ENCODE assay signal across 7 mouse cellular contexts in the genomic region with DNA sequence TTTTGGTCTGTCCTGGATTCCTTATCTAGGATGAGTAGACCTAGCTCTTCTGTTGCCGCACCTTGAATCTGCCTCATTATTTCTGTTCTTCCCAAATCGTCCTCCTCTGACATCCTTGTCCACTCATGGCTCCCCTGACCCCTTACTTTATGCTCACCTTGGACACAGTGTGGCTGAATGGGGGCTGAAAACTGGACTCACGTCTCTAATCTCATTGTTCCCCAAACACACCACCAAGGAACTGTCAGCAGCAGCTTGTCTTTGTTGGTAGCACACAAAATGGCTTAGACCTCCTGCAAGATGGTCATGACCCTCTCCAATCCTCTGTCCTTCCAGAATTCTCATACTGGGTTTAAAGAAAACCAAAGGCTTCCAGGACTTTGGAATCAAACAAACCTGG. TPM values are rescaled to one million over a fixed set of nuclear protein-coding genes. Genes with fewer than 3 reads are reported as not detected.
DNase-seq lines count a peak whose midpoint lies in the region; ATAC-seq and TF ChIP-seq lines count a peak whose summit lies in the region.

No protein-coding gene starts in this region.

- peaks cover 23% of the 10 kb centered on the region for H3K4me1 ChIP-seq in liver, adult 2 months (ENCODE audit: control insufficient read depth, insufficient read depth, low read length)
- peaks cover 21% of the 10 kb centered on the region for H3K4me1 ChIP-seq in forebrain, postnatal 0 days (ENCODE audit: insufficient read depth)
- peaks cover 33% of the 10 kb centered on the region for H3K4me1 ChIP-seq in limb, embryonic 15.5 days
- H3K4me1 ChIP-seq in stomach, embryonic 14.5 days (ENCODE audit: control insufficient read depth, insufficient read depth, low read length) = peaks cover 17% of the 10 kb centered on the region

- TF ChIP-seq POLR2A in liver, adult 2 months (IDR thresholded peaks at IDR 0.05; ENCODE audit: extremely low read depth, insufficient read depth, low read length) = no peak

- H3K36me3 ChIP-seq in liver, adult 2 months (ENCODE audit: control insufficient read depth, insufficient read depth, low read length) = no peaks in the 10 kb centered on the region
- H3K36me3 ChIP-seq in forebrain, postnatal 0 days (ENCODE audit: insufficient read depth) = no peaks in the 10 kb centered on the region
- H3K36me3 ChIP-seq in limb, embryonic 15.5 days = no peaks in the 10 kb centered on the region
- H3K36me3 ChIP-seq in stomach, embryonic 14.5 days (ENCODE audit: control insufficient read depth, insufficient read depth, low read length) = no peaks in the 10 kb centered on the region

- no peak for TF ChIP-seq CTCF in liver, adult 2 months (IDR thresholded peaks at IDR 0.05; ENCODE audit: low read depth, low read length)
- no peak for TF ChIP-seq CTCF in forebrain, postnatal 0 days (IDR thresholded peaks at IDR 0.05; ENCODE audit: low read depth)

- no peak overlapping the region for H3K4me3 ChIP-seq in liver, adult 2 months (ENCODE audit: insufficient read depth, low read depth, low read length)
- no peak overlapping the region for H3K4me3 ChIP-seq in forebrain, postnatal 0 days (ENCODE audit: low read depth, low read length)
- H3K4me3 ChIP-seq in limb, embryonic 15.5 days = no peak overlapping the region
- no peak overlapping the region for H3K4me3 ChIP-seq in stomach, embryonic 14.5 days (ENCODE audit: low read depth, low read length)

- H3K27ac ChIP-seq in liver, adult 2 months (replicated peaks; ENCODE audit: insufficient read depth, low read depth, low read length) = peak overlapping the region; percentile 96
- H3K27ac ChIP-seq in forebrain, postnatal 0 days (ENCODE audit: low read depth, low read length) = peak overlapping the region; percentile 94
- peak overlapping the region; percentile 95 for H3K27ac ChIP-seq in limb, embryonic 15.5 days
- peak overlapping the region; percentile 85 for H3K27ac ChIP-seq in stomach, embryonic 14.5 days (ENCODE audit: low read length)

- no peak overlapping the region; the same call in 1 of the 2 replicates for H3K9ac ChIP-seq in liver, adult 2 months (ENCODE audit: low read depth, low read length)
- H3K9ac ChIP-seq in forebrain, postnatal 0 days = no peak overlapping the region
- no peak overlapping the region for H3K9ac ChIP-seq in limb, embryonic 15.5 days
- H3K9ac ChIP-seq in stomach, embryonic 14.5 days (replicated peaks; ENCODE audit: low read depth, low read length) = no peak overlapping the region

- no peaks in the 10 kb centered on the region for H3K27me3 ChIP-seq in liver, adult 2 months (ENCODE audit: control insufficient read depth, insufficient read depth, low read length)
- H3K27me3 ChIP-seq in forebrain, postnatal 0 days (ENCODE audit: insufficient read depth, low read length) = no peaks in the 10 kb centered on the region
- H3K27me3 ChIP-seq in limb, embryonic 15.5 days = no peaks in the 10 kb centered on the region
- H3K27me3 ChIP-seq in stomach, embryonic 14.5 days (ENCODE audit: control insufficient read depth, insufficient read depth, low read length) = no peaks in the 10 kb centered on the region

- no peak for DNase-seq in liver, adult 2 months (ENCODE audit: extremely low read depth, low read depth, low spot score)
- no peak for DNase-seq in liver
- DNase-seq in forebrain, postnatal 0 days = no peak
- DNase-seq in layer of hippocampus, adult 18-20 months (ENCODE audit: low spot score in 2 of 2) = no peak
- DNase-seq in right cerebral cortex, adult 2 months (ENCODE audit: low spot score in 2 of 2) = no peak

- H3K79me2 ChIP-seq in liver, adult 2 months (ENCODE audit: control insufficient read depth, insufficient read depth, low read length) = no peaks in the 10 kb centered on the region

- WGBS in liver, adult 2 months = 85% methylated on average over 3 of the region's 3 CpGs
- WGBS in forebrain, postnatal 0 days = 83% methylated on average over 3 of the region's 3 CpGs
- 85% methylated on average over 3 of the region's 3 CpGs for WGBS in limb, embryonic 15.5 days
- 80% methylated on average over 3 of the region's 3 CpGs for WGBS in stomach, embryonic 14.5 days

- H3K9me3 ChIP-seq in forebrain, postnatal 0 days (ENCODE audit: low read length) = no peaks in the 10 kb centered on the region
- no peaks in the 10 kb centered on the region for H3K9me3 ChIP-seq in limb, embryonic 15.5 days
- no peaks in the 10 kb centered on the region for H3K9me3 ChIP-seq in stomach, embryonic 14.5 days (ENCODE audit: control insufficient read depth, low read depth, low read length)

- H3K4me2 ChIP-seq in forebrain, postnatal 0 days (ENCODE audit: low read depth) = no peak overlapping the region
- no peak overlapping the region for H3K4me2 ChIP-seq in limb, embryonic 15.5 days
- H3K4me2 ChIP-seq in stomach, embryonic 14.5 days (replicated peaks; ENCODE audit: low read depth, low read length) = no peak overlapping the region

- ATAC-seq in forebrain, postnatal 0 days = no peak
- no peak for ATAC-seq in limb, embryonic 15.5 days (ENCODE audit: insufficient number of reproducible peaks, low FRiP score, low TSS enrichment, low read depth)
- ATAC-seq in stomach, embryonic 14.5 days (ENCODE audit: insufficient number of reproducible peaks, insufficient read depth, low FRiP score, low read depth) = no peak

RNA-seq across cellular contexts. Expression of gene Chd4, which starts 7.8 kb away (rescaled TPM):
- 30.0 and 30.5 TPM in 2 replicates for total RNA-seq in liver, adult 2 months (2014; rRNA removed)
- polyA plus RNA-seq in liver, adult 2 months (2012; rRNA removed) = 14.0 and 14.4 TPM in 2 replicates
- total RNA-seq in forebrain, postnatal 0 days (2014; rRNA removed) = 121 and 141 TPM in 2 replicates
- 53.3 and 72.6 TPM in 2 replicates for polyA plus RNA-seq in forebrain, postnatal 0 days (2015; fragmentation: Nextera tagmentation; extraction: Ambion mirVana)
- polyA plus RNA-seq in limb, embryonic 15.5 days (2015; fragmentation: Nextera tagmentation; extraction: Ambion mirVana) = 66.7 TPM in 2 replicates
- 70.9 and 78.7 TPM in 2 replicates for polyA plus RNA-seq in stomach, embryonic 14.5 days (2014; fragmentation: Nextera tagmentation; extraction: Ambion mirVana)
- 100 to 1,000 TPM; 153 to 176 TPM for total RNA-seq in layer of hippocampus, adult 18-20 months (2021)

RNA-seq across cellular contexts. Expression of gene Lpar5, which starts 20.2 kb away (rescaled TPM):
- 0.27 TPM in 1 of 2 replicates, not detected in the other for total RNA-seq in liver, adult 2 months (2014; rRNA removed)
- 0.42 and 1.2 TPM in 2 replicates for polyA plus RNA-seq in liver, adult 2 months (2012; rRNA removed)
- total RNA-seq in forebrain, postnatal 0 days (2014; rRNA removed) = 0.38 and 0.71 TPM in 2 replicates
- polyA plus RNA-seq in forebrain, postnatal 0 days (2015; fragmentation: Nextera tagmentation; extraction: Ambion mirVana) = 0.59 and 0.61 TPM in 2 replicates
- polyA plus RNA-seq in limb, embryonic 15.5 days (2015; fragmentation: Nextera tagmentation; extraction: Ambion mirVana) = 6.5 and 6.6 TPM in 2 replicates
- polyA plus RNA-seq in stomach, embryonic 14.5 days (2014; fragmentation: Nextera tagmentation; extraction: Ambion mirVana) = 1.2 and 2.1 TPM in 2 replicates
- under 1 TPM; 0.56 to 0.87 TPM for total RNA-seq in layer of hippocampus, adult 18-20 months (2021)

RNA-seq across cellular contexts. Expression of gene Acrbp, which starts 38.4 kb away (rescaled TPM):
- 3.2 and 4.1 TPM in 2 replicates for total RNA-seq in liver, adult 2 months (2014; rRNA removed)
- 6.6 and 7.8 TPM in 2 replicates for polyA plus RNA-seq in liver, adult 2 months (2012; rRNA removed)
- total RNA-seq in forebrain, postnatal 0 days (2014; rRNA removed) = 11.3 and 12.2 TPM in 2 replicates
- polyA plus RNA-seq in forebrain, postnatal 0 days (2015; fragmentation: Nextera tagmentation; extraction: Ambion mirVana) = 11.4 and 13.8 TPM in 2 replicates
- 9.9 and 12.4 TPM in 2 replicates for polyA plus RNA-seq in limb, embryonic 15.5 days (2015; fragmentation: Nextera tagmentation; extraction: Ambion mirVana)
- 15.8 and 18.6 TPM in 2 replicates for polyA plus RNA-seq in stomach, embryonic 14.5 days (2014; fragmentation: Nextera tagmentation; extraction: Ambion mirVana)
- total RNA-seq in layer of hippocampus, adult 18-20 months (2021) = 10 to 100 TPM; 15.7 to 17.7 TPM

RNA-seq across cellular contexts. Expression of gene Nop2, which starts 43.8 kb away (rescaled TPM):
- total RNA-seq in liver, adult 2 months (2014; rRNA removed) = 8.2 and 9.7 TPM in 2 replicates
- polyA plus RNA-seq in liver, adult 2 months (2012; rRNA removed) = 7.7 and 11.0 TPM in 2 replicates
- total RNA-seq in forebrain, postnatal 0 days (2014; rRNA removed) = 47.2 and 56.0 TPM in 2 replicates
- polyA plus RNA-seq in forebrain, postnatal 0 days (2015; fragmentation: Nextera tagmentation; extraction: Ambion mirVana) = 39.6 and 43.5 TPM in 2 replicates
- polyA plus RNA-seq in limb, embryonic 15.5 days (2015; fragmentation: Nextera tagmentation; extraction: Ambion mirVana) = 54.4 and 58.0 TPM in 2 replicates
- 52.3 and 55.4 TPM in 2 replicates for polyA plus RNA-seq in stomach, embryonic 14.5 days (2014; fragmentation: Nextera tagmentation; extraction: Ambion mirVana)
- 10 to 100 TPM; 31.3 to 32.4 TPM for total RNA-seq in layer of hippocampus, adult 18-20 months (2021)

RNA-seq across cellular contexts. Expression of gene Ing4, which starts 48.4 kb away (rescaled TPM):
- 15.8 and 16.3 TPM in 2 replicates for total RNA-seq in liver, adult 2 months (2014; rRNA removed)
- polyA plus RNA-seq in liver, adult 2 months (2012; rRNA removed) = 23.2 and 27.0 TPM in 2 replicates
- 83.4 and 103 TPM in 2 replicates for total RNA-seq in forebrain, postnatal 0 days (2014; rRNA removed)
- 102 and 111 TPM in 2 replicates for polyA plus RNA-seq in forebrain, postnatal 0 days (2015; fragmentation: Nextera tagmentation; extraction: Ambion mirVana)
- 141 and 146 TPM in 2 replicates for polyA plus RNA-seq in limb, embryonic 15.5 days (2015; fragmentation: Nextera tagmentation; extraction: Ambion mirVana)
- 118 and 119 TPM in 2 replicates for polyA plus RNA-seq in stomach, embryonic 14.5 days (2014; fragmentation: Nextera tagmentation; extraction: Ambion mirVana)
- 10 to 100 TPM; 54.1 to 54.6 TPM for total RNA-seq in layer of hippocampus, adult 18-20 months (2021)
